ENCODE assay signal across 30 mouse cellular contexts in genomic region chr6:129276483-129276882, GRCm38 (mm10). TPM values are rescaled to one million over a fixed set of nuclear protein-coding genes. Genes with fewer than 3 reads are reported as not detected.
"Had no signal": no experiment of that assay in that cellular context is flagged by ENCODE, and none has a peak within 500 bp of the region (broad histone marks: within the 10 kb centered on the region; RNA-seq: fewer than 3 reads in every experiment).

No protein-coding gene starts in this region.

- H3K36me3 ChIP-seq: liver, embryonic 13.5 days; neural tube, embryonic 12.5 days; neural tube, embryonic 15.5 days; stomach, embryonic 15.5 days had no signal

- H3K27me3 ChIP-seq: liver, embryonic 13.5 days; neural tube, embryonic 12.5 days; neural tube, embryonic 15.5 days; stomach, embryonic 15.5 days had no signal

- H3K9ac ChIP-seq: liver, embryonic 13.5 days; neural tube, embryonic 12.5 days; neural tube, embryonic 15.5 days; stomach, embryonic 15.5 days had no signal

- H3K9me3 ChIP-seq: liver, embryonic 13.5 days; neural tube, embryonic 12.5 days; neural tube, embryonic 15.5 days; stomach, embryonic 15.5 days had no signal

- DNase-seq: kidney, adult 2 months; kidney, postnatal 25 days; layer of hippocampus, adult 9-11 months; liver, embryonic 13.5 days; lung, adult 2 months; lung, postnatal 14 days; lung, postnatal 4 days; midbrain, embryonic 14.5 days; retina, postnatal 1 day; right cerebral cortex, postnatal 25 days; spleen, adult 18-20 months; thymus, adult 18-20 months; thymus, postnatal 25 days had no signal

- H3K4me1 ChIP-seq: liver, embryonic 13.5 days; neural tube, embryonic 12.5 days; neural tube, embryonic 15.5 days; stomach, embryonic 15.5 days had no signal

- H3K4me3 ChIP-seq: layer of hippocampus, adult 2 months; liver, embryonic 13.5 days; neural tube, embryonic 12.5 days; neural tube, embryonic 15.5 days; stomach, embryonic 15.5 days had no signal

- H3K27ac ChIP-seq: kidney, postnatal 0 days; layer of hippocampus, adult 2 months; liver, embryonic 13.5 days; neural tube, embryonic 12.5 days; neural tube, embryonic 15.5 days; stomach, embryonic 15.5 days had no signal

RNA-seq across cellular contexts. Expression of gene Cd69, which starts 1.2 kb away (rescaled TPM):
- total RNA-seq: layer of hippocampus, adult 2 months; layer of hippocampus, postnatal 25 days; left cerebral cortex, adult 18-20 months; left cerebral cortex, postnatal 36 days had no signal
- polyA plus RNA-seq: kidney, postnatal 0 days; midbrain, embryonic 11.5 days; neural tube, embryonic 12.5 days had no signal

RNA-seq across cellular contexts. Expression of gene 4922502D21Rik, which starts 55.1 kb away (rescaled TPM):
- total RNA-seq: layer of hippocampus, adult 2 months; layer of hippocampus, postnatal 25 days; left cerebral cortex, adult 18-20 months; left cerebral cortex, postnatal 36 days; liver, adult 2 months; megakaryocyte-erythroid progenitor cell, adult 5-6 weeks had no signal
- polyA plus RNA-seq: kidney, embryonic 14.5 days; kidney, postnatal 0 days; large intestine, adult 2 months; limb, embryonic 11.5 days; limb, embryonic 14.5 days; liver, adult 2 months; liver, embryonic 13.5 days; liver, embryonic 16.5 days; lung, adult 2 months; lung, embryonic 16.5 days; midbrain, embryonic 11.5 days; midbrain, embryonic 14.5 days; neural tube, embryonic 12.5 days; neural tube, embryonic 15.5 days; stomach, embryonic 15.5 days had no signal
